Mouse (Mus musculus) fat pad, adult 2 months (tissue): ENCODE results near the gene Olfr71.
A peak's percentile ranks its signal among the peaks of the same experiment; 100 is the strongest.

Source experiments
- DNase-seq: peaks from one replicate; pipeline ENCODE4 v3.0.0-alpha.2; 2011; ENCODE audit warnings: low read depth, low spot score; ENCODE audit errors: extremely low read depth

Gene Olfr71

DNA sequence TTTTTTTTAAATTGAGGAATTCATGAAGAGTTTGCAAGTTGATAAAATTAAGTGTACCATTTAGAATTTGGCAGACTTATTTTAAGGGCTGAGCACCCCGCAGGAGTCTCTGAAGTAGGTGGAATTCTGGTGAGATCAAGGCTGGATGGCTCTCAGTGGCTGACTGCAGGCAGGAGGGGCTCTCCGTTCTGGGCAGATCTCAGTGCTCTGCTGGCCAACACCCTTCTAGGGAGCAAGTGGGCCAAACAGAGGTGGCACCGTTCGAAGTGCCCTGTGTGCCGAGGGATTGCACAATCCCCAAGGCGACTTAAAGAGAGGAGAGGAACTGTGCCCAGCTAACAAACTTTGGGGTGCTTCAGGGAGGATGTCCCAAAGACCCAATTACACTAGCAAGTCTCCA lies at the start of gene Olfr71:
Olfr71 (minus strand) TSS at position 387 of the 400 bp plus-strand sequence.
- no peak for DNase-seq

DNA sequence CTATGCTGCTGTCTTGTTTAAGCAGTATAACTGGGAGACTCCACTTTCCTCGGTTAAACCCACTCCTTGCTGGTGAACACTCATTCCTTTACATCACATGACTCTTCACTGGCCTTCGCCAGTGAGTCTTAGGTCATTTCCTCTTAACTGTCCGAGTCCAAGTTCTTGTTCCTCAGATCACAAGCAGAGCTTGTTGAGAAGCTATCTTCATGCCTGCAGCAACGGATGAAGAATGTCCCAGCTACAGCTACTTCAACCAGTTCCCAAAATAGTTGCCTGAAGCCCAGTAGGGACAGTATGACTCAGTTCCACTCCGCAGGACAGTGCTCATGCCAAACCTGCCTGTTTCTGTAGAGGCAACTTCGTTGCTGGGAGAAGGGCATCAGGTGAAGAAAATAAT lies 47.2 kb upstream of the Olfr71 start:
- DNase-seq = no peak

DNA sequence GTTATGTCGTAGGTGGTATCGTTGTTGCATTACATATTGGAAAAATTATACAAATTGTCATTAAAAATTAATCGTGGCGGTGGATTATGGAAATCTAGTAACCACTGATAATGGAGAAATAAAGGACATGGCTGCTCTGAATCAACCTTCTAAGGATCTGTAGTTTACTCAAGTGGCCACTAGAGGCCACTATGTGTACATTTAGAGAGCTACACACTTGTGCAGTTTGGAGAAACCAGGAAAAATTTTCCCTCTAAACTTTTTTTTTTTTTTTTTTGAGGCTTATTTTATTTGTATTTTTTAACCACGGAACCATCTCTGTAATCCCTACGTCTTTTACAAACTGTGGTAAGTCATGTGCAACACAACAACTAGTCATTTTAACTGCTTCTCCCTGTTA lies 35.1 kb upstream of the Olfr71 start:
- no peak for DNase-seq

DNA sequence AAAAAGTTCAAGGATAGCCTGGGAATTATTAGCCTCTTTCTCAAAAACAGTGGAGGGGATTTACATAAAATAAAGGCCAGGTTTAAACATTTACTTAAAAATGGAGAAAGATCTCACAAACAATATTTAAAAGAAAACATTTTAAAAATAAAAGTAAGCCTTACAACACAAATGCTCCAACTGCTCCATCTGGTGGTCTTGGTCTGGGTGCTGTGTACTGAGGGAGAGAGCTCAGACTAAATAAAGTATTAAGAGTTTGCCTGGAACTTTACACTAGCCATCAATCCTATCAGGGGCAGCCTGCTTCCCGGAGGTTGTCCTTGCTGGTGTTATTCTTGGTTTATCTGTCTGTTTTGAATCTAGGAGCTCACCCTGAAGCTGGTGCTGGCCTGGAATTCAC lies 33.0 kb upstream of the Olfr71 start:
- DNase-seq = no peak

DNA sequence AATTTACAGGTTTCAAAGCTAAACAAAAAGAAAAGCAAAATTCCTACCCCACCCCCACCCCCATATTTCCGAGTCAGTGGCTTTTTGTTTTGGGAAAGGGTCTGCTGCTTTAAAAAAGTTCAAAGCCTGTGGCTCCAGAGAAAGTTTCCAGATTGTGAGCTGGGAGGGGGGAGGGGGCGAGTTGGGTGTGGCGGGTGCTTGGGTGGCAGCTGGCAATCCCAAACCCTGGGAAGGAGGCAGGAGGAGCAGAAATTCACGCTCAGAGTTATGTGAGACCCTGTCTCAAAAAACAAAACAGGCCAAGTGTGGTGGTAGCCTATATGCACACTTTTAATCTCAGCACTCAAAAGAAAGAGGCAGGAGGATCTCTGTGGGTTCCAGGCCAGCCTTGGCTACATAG lies 32.6 kb upstream of the Olfr71 start:
- no peak for DNase-seq

DNA sequence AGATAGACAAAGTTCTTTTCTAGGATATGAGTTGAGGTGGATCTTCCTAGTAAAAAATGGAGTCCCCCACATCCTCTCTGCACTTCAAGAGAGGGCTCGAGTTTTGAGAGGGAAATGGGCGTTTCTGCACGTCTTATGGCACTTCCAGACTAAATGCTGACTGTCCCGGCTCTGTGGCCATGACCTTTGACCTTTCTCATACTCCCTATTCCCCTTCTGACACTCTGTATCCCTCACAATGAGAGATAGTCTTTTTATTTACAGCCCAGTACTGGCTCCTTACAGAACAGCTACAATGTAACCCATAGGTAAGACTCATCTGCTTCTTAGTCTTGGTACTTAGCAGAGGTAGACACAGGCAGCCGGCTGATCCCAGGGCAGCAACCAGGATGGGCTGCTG lies 31.5 kb upstream of the Olfr71 start:
- DNase-seq = no peak

DNA sequence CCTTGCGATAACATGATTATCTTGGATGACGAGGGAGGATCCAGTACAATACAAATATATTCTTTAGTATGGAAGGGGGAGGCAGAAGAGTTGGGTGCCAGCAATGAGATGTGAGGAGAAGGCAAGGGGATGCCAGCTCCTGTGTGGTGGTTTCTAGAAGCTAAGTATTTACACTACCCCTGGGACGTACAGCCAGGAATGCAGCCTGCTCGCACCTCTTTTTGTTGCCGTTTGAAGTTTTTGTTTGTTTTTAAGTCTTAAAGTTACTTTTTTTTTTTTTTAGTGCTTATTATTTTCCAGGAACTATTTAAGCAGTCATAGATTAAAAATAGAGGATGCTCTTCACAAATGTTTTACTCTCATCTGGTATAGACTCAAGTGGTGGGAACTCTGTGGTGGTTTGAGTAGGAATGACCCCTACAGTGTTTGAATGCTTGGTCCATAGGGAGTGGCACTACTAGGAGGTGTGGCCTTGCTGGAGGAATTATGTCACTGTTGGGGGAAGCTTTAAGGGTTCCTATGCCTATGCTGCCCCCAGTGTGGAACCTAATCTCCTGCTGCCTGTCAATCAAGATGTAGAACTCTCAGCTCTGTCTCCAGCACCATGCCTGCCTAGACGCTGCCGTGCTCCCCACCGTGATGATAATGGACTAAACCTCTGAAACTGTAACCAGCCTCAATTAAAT lies 29.1 kb upstream of the Olfr71 start:
- no peak for DNase-seq

DNA sequence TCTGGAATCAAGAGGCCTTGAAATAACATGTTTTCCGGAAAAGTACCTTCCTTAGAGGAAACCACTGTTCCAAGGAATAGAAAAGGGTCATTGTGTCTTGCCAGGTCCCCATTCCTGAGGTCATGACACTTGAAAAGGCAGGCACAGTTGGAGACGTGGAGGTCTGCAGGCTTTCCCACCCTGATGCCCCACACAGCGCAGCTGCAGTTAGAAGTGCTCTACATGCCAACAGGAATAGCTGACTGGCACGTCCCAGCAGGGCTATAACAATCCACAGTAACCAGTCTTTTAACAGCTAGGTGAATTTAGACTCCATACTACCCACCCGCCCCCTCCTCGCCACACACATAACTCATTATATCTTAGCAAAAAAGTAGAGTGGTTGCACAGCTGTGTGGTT lies 27.1 kb upstream of the Olfr71 start:
- DNase-seq = no peak

DNA sequence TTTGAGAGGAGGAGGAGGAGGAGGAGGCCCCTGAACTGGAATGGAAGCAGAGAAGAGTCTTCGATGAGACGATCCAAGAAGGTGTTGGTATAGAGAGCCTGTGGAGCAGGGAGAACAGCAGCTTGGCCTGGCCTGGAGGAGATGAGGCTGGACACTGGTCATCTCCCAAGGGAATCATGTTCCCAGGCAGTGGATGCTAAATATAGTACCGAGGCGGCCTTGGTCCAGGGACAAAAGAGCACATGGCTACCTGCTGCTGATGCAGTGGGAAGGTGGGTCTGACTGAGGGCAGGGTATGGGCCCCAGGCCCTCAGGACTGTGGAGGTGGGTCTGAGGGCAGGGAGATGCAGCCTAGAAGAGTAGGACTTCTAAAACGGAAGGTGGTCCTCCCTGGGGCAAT lies 23.1 kb upstream of the Olfr71 start:
- DNase-seq = no peak

DNA sequence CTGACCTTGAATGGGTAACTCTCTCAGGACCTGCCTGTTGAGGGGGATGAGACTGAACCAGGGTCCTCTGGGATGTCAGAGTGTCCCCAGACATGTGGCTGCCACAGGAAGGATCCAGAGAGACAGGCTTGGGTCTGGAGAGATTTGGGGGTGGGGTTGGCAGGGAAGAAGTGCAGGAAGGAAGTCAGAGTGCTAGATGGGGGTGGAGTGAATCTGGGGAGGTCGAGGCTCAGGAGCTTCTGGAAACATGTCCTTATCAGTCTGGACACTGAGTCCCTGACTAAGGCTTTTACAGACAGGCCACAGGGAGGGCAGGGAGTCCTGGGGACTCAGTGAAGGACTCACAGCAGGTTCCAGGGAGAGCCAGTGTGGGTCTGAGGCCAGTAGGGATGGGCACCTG lies 22.1 kb upstream of the Olfr71 start:
- DNase-seq = no peak

DNA sequence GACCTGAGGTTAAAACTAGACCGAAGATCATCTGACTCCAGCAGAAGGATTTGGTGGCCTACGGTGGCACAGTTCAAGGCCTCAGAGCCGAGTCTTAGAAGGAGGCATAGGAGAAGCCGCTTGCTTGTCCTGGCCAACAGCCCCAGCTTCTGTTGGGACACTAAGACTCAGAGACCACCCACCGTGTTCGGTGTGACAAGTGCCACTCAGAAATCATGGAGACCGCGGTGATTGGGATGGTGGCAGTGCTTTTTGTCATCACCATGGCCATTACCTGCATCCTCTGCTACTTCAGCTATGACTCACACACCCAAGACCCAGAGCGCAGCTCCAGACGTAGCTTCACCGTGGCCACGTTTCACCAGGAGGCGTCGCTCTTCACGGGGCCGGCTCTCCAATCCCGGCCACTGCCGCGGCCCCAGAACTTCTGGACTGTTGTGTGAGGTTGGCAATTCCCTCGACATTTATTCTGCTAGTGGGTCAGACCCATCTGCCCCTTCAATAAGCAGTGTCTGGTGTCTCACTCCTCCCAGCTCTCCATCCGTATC lies 20.8 kb upstream of the Olfr71 start:
- DNase-seq = no peak

DNA sequence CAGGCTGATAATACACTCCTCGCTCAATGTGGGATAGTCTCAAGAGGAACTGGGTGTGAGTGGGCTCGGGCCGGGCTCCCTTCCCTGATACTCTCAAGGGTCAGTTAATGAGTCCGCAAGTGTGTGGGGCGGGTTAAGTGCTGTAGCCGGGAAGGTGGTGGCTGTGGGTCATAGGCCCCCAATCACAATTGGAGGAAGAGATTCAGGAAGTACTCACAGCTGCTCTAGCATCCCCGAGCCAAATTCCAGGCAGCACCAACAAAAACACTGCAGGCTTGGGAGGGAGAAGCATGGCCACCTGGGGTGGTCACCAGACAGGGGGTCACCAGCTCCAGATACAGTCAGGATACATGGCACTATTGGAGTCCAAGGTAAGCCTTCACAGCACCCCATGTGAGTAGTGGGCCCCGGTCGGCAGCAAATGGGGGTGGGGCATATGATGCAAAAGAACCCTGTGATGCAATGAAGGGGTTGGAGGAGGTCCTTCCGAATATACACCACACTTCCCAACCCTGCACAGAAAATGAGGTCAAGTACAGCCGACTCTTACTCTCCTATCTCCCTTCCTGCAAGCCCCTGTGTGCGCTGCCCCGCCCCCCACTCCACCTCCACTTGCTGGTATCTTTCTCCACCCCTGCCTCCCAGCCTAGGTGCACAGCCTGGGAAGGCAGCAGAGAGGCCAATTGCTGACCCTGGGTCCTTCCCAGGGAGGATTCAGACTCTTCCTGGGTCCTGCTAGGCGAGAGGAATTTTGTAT lies 19.9 kb upstream of the Olfr71 start, which contains the start of gene Spaar:
Spaar (plus strand) TSS at position 241 of the 757 bp plus-strand sequence.
- no peak for DNase-seq

DNA sequence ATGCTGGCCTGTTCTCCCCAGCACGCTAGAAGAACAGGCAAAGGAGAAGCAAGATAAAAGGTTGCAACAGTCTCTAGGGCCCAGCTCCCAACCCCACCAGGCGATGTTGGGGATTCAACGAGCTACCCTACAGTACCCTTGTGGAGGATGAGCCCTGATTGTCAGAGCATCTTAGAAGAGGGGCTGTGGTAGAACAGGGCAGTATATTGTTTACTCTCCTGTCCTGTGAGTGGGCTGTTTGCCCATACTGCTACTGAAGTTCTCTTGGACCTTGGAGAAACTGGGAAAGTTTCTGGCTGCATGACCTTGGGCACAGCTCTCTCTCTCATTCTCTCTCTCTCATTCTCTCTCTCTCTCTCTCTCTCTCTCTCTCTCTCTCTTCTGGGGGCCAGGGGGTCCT lies 19.1 kb upstream of the Olfr71 start:
- DNase-seq = no peak

DNA sequence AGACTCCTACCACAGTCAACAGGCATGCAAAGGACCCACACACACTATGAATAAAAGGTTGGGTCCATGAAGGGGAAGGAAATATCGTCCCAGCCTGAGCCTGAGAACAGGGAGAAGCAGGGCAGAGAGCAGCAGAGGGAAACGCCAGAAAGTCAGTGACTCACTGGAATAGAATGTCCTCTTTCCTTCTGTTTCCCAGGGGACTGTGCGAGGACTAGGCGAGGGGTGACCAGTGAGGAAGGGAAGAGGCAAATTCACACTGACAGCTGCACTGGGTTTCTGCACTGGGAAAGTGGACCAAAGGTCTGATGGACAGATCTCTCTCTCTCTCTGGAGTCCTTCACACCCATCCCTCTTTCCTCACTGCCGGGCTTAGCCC lies 18.5 kb upstream of the Olfr71 start:
- no peak for DNase-seq

DNA sequence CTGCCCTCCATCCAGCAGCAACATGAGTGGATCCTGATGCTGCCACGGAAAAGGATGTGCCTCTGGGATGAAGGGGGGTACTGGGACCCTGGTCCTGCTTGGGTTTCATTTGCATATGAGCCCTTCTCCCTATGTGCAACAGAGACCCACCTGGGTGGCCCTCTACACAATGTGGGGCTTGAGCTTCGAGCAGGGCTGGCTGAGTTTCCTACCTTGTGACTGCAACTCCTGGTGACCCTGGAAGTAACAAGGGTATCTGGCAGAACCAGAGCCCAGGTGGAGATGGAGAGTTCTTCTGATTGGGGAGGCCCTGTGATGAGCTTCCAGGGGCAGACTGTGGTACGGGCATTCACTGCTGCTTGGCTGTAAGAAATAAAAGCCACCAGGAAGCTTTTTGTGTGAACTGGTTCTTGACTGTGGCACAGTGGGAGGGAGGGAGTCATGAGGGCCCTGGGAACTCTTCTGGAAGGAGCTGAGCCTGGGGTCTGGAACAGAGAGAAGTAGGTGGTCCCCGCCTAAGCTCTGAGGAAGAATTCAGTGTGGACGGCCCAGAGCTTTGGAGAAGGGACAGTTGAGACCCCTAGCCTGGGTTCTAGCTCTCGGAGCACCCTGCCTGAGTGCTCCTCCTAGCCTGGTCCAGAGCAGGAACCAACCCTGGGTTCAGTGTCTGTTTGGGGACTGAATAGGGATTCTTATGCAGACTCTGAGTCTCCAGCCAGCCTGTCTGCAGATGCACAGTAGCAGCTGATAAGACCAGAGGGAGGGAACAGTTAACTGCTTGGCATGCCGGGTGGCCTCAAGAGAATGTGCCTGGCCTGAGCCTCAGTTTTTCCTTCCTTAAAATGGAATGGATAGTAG lies 17.9 kb upstream of the Olfr71 start:
- no peak for DNase-seq

DNA sequence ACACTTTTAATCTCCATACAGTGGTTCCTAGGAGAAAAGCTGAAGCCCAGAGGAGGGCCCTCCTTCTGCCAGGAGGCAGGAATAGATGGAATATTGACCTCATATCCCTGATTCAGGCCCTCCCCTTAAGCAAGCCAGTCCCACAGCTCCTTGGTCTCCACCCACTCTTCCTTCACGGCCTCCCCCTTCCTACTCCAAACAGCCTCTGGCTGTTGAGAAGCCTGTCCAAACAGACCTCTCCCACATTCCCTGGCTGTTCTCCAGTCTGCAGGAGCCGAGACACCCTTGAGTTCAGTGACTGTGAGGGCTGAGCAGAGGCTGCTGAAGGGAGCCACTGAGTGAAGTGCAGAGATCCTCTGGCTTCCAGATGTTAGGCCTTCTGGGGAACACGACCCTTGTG lies 16.9 kb upstream of the Olfr71 start, which contains the start of gene Hrct1:
Hrct1 (plus strand) TSS at position 194 of the 400 bp plus-strand sequence.
- peak; percentile 16 for DNase-seq

DNA sequence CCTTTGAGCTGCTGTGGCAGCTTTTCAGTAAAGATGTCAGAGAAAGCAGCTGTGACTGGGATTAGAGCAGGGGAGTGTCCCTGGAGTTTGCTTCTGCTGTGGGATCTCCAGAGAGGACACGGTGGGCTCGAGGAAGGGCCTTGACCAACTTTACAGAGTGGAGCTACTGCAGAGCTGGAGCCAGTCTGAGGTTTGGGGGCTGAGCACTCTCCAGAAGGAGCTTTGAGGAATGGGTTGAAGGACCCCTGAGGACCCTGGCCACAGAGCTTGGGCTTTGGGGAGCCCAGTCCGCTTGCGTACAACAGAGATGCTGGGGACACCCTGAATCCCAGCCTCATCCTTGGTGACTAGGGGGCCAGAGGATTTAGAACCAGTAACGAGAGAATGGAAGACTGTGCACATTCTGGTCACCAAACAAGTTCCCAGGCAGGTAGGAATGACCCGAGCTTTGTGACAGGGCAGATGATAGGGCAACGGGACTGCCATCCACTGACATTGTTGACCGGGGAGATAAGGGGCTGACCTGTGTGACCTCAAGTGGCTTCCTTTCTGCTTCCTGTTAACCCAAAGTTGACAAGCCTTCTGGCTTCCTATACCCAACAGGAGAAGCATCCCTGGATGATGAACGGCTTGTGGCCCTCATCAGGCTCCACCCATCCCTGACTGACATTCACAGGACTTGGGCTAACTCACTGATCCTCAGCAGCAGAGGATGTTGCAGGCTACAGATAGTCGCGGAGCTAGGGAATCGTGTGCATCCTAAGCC lies 16.4 kb upstream of the Olfr71 start:
- no peak for DNase-seq

DNA sequence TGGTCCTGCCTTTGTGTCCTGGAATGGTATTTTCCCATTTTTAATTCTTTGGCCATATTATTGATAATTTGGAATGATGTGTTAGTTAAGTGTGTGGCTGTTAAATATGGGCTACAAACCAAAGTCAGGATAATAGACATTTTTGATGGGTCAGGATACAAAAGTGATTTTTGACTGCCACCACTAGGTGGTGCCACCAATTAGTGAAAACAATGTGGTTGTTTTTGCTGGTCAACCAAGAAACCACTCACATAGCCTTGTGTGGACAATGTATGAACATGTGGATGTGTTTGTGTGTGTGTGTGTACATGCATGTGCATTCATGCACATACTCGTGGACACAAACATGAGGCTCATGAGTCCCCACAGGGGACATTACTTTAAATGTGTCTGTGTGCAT lies 14.7 kb upstream of the Olfr71 start:
- no peak for DNase-seq

DNA sequence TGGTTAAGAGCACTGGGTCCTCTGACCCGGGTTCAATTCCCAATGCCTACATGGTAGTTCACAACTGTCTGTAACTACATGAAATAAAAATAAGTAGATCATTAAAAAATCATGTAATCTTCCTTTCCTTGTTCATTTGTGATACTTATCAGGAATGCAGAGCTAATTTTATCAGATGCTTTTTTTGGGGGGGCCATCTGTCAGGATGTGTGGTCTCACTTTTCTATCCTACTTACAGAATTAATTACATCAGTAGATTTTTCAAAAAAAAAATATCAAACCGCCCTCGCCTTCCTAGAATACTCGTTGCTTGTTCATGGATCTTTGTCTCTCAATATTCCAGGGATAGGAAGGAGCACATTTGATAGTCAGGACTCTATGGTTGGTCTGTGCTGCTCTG lies 12.1 kb upstream of the Olfr71 start:
- DNase-seq = no peak

DNA sequence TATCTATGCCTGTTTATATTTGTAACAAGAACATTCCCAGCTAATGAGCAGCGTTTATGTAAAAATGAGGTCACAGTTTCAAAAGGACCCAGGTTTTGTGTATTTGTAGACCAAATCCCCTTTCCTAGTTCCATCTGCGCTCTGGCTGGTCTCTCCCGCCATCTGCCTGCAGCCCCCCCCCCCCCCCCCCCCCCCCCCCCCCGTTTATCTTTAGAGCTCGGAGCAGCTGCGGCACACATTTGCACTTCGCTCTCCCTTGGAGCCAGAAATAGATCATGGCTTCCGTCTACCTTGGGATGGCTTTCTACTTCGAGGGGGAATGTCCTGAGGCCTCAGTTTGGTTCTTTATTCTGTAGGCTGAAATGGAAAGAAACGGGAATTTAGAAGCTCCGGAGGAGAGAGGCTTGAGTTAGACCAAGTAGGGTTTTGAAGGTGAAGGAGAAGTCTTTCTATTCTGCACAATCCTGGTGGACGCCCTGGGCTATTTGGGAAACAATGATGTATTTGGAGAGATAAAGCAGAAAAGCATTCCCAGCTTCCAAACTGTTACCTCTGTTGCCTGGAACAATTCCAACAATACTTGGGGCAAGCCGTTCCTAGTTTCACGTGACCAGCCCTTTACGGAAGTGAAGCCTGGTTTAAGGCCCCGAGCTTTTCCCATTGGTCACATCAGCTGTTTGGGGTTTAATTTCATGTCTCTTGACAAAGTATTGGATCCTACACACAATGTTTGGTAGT lies 10.6 kb upstream of the Olfr71 start:
- no peak for DNase-seq
